Mouse (Mus musculus): ENCODE data around the gene Mfsd12. TPM values are rescaled to one million over a fixed set of nuclear protein-coding genes. Genes with fewer than 3 reads are reported as not detected.

Mfsd12 gene
- polyA plus RNA-seq, 1 experiment from 2014 or later = 7.4 TPM

DNA sequence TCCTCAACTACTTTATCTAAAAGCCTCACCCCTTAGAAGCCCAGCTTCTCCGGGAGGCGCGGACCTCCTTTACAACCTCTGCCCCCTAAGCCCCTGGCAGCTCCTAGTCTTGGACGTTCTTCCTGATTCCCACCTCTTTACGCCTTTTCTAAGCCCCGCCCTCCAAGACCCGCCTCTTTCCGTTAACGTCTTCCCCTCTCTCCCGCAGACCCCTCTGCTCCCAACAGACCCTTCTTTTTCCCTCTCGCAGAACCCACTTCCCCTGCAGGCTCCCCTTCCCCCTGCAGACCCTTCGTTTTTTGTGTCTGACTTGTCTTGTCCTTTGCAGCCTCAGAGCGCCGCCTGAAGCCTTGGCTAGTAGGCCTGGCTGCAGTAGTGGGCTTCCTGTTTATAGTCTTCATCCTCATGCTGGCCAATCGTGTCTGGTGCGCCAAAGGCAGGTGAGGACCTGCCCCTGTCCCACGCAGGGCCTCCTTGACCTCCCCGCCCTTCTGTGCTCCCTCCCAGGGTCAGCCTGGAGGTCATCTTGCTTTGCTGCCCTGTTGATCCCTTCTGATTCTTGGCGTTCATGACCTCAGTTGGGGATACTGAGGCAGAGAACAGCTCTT lies 36.3 kb downstream of the Mfsd12 start:
- ATAC-seq (ENCODE audit: low FRiP score, low TSS enrichment) = no peak
- Histone ChIP-seq H3K27ac (replicated peaks) (peak overlapping the region; percentile 69), H3K9me3 (ENCODE audit: control insufficient read depth, low read length) (no peaks in the 10 kb centered on the region), H3K4me2 (replicated peaks; ENCODE audit: low read depth) (peak overlapping the region; percentile 56), H3K36me3 (ENCODE audit: control insufficient read depth, insufficient read depth, low read length) (peaks cover 3% of the 10 kb centered on the region; the same call in 1 of the 2 replicates), H3K4me1 (replicated peaks; ENCODE audit: control insufficient read depth, insufficient read depth) (peaks cover 6% of the 10 kb centered on the region; the same call in 1 of the 2 replicates), H3K9ac (ENCODE audit: low read length) (peak overlapping the region; percentile 18), H3K4me3 (ENCODE audit: low read depth, low read length) (peak overlapping the region; percentile 30), H3K27me3 (ENCODE audit: control insufficient read depth, insufficient read depth, low read length) (no peaks in the 10 kb centered on the region)
- DNase-seq (ENCODE audit: low spot score) = no peak
- 6% methylated on average over 19 of the region's 19 CpGs for WGBS
- no peak for TF ChIP-seq EP300 (optimal IDR thresholded peaks at IDR 0.05)
- peak; percentile 4; the same call in 1 of the 2 replicates for TF ChIP-seq CTCF (IDR thresholded peaks at IDR 0.05; ENCODE audit: low read depth)

DNA sequence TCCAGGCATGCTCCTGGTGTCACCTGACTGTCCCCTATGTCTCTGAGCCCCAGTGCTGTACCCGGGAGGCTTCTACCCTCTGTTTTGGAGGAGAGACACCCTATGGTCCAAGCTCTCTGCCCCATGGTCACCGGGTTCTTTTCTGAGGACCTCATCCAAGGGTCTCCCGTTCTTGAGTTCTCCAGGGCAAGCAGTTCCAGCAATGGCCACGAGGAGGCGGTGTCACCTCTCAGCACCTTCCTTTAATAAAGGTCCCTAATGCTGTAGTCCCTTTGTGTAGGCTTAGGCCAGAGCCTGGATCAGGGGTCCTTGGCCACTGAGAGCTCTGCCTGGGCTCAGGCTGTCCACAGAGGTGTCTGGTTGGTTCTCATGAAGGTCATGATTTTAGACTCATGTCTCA lies 37.8 kb downstream of the Mfsd12 start:
- H3K27me3 ChIP-seq (ENCODE audit: control insufficient read depth, insufficient read depth, low read length) = no peaks in the 10 kb centered on the region

DNA sequence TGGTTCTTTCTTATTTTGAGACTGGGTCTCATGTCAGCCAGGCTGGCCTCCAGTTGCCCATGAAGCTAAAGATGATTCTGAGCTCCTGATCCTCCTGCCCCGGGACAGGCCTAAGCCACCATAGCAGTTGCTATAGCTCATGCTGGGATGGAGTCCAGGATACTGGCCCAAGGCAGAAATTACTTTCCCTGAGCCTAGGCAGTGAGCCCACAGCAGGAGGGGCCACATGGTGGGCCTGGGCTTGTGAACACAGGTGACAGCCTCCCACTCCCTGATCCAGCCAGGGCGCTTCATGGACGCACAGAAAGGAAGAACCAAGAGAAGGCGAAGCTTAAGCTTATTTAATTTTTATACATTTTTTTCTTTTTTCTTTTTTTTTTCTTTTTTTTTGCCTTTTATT lies 38.6 kb downstream of the Mfsd12 start:
- no peak overlapping the region for H3K4me3 ChIP-seq (ENCODE audit: low read depth, low read length)
- TF ChIP-seq CTCF (IDR thresholded peaks at IDR 0.05; ENCODE audit: low read depth) = no peak
- TF ChIP-seq EP300 (optimal IDR thresholded peaks at IDR 0.05) = no peak
- H3K4me2 ChIP-seq (replicated peaks; ENCODE audit: low read depth) = no peak overlapping the region
- no peaks in the 10 kb centered on the region for H3K27me3 ChIP-seq (ENCODE audit: control insufficient read depth, insufficient read depth, low read length)
- no peaks in the 10 kb centered on the region for H3K9me3 ChIP-seq (ENCODE audit: control insufficient read depth, low read length)
- no peak overlapping the region for H3K27ac ChIP-seq (replicated peaks)
- peaks cover 19% of the 10 kb centered on the region; the same call in 1 of the 2 replicates for H3K36me3 ChIP-seq (ENCODE audit: control insufficient read depth, insufficient read depth, low read length)
- WGBS = 88% methylated on average over 4 of the region's 4 CpGs
- DNase-seq (ENCODE audit: low spot score) = no peak
- H3K4me1 ChIP-seq (replicated peaks; ENCODE audit: control insufficient read depth, insufficient read depth) = peaks cover 3% of the 10 kb centered on the region; the same call in 1 of the 2 replicates
- no peak overlapping the region for H3K9ac ChIP-seq (ENCODE audit: low read length)
- no peak for ATAC-seq (ENCODE audit: low FRiP score, low TSS enrichment)

More for the DNA sequence above, 37.8 kb downstream of the Mfsd12 start:
- DNase-seq (ENCODE audit: low spot score) (peak; percentile 78), ATAC-seq (ENCODE audit: low FRiP score, low TSS enrichment) (no peak)
- no peak overlapping the region for H3K9ac ChIP-seq (ENCODE audit: low read length)
- H3K4me2 ChIP-seq (replicated peaks; ENCODE audit: low read depth) = no peak overlapping the region
- peaks cover 14% of the 10 kb centered on the region; the same call in 1 of the 2 replicates for H3K36me3 ChIP-seq (ENCODE audit: control insufficient read depth, insufficient read depth, low read length)
- 18% methylated on average over 5 of the region's 5 CpGs for WGBS
- no peak overlapping the region for H3K27ac ChIP-seq (replicated peaks)
- peaks cover 3% of the 10 kb centered on the region; the same call in 1 of the 2 replicates for H3K4me1 ChIP-seq (replicated peaks; ENCODE audit: control insufficient read depth, insufficient read depth)
- TF ChIP-seq CTCF (IDR thresholded peaks at IDR 0.05; ENCODE audit: low read depth) (peak; percentile 97), EP300 (optimal IDR thresholded peaks at IDR 0.05) (no peak)
- no peaks in the 10 kb centered on the region for H3K9me3 ChIP-seq (ENCODE audit: control insufficient read depth, low read length)
- no peak overlapping the region for H3K4me3 ChIP-seq (ENCODE audit: low read depth, low read length)

DNA sequence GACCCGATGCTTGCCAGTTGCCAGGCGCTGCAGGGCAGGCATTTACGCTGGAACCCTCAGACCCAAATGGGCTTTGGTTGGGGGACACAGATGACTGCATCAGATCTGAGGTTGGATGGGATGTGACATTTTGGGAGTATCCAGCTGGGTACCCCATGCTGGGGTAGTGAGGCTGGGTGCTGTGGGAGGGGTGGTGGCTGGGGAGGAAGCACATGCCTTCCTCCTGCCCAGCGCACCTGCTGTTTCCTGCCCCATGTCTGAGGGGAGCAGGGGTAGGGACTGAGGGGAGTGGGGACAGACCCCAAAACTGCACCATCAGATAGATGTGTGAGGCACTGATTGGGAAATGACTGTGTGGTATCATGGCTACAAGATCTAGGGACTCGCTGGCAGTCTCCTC lies 39.5 kb downstream of the Mfsd12 start:
- Histone ChIP-seq H3K4me1 (replicated peaks; ENCODE audit: control insufficient read depth, insufficient read depth) (peaks cover 3% of the 10 kb centered on the region), H3K27ac (replicated peaks) (no peak overlapping the region), H3K9ac (ENCODE audit: low read length) (no peak overlapping the region), H3K4me3 (ENCODE audit: low read depth, low read length) (no peak overlapping the region), H3K9me3 (ENCODE audit: control insufficient read depth, low read length) (no peaks in the 10 kb centered on the region), H3K36me3 (ENCODE audit: control insufficient read depth, insufficient read depth, low read length) (peaks cover 19% of the 10 kb centered on the region; the same call in 1 of the 2 replicates), H3K4me2 (replicated peaks; ENCODE audit: low read depth) (no peak overlapping the region), H3K27me3 (ENCODE audit: control insufficient read depth, insufficient read depth, low read length) (no peaks in the 10 kb centered on the region)
- no peak for TF ChIP-seq EP300 (optimal IDR thresholded peaks at IDR 0.05)
- no peak for TF ChIP-seq CTCF (IDR thresholded peaks at IDR 0.05; ENCODE audit: low read depth)
- DNase-seq (ENCODE audit: low spot score) = no peak
- no peak for ATAC-seq (ENCODE audit: low FRiP score, low TSS enrichment)
- 81% methylated on average over 5 of the region's 5 CpGs for WGBS

DNA sequence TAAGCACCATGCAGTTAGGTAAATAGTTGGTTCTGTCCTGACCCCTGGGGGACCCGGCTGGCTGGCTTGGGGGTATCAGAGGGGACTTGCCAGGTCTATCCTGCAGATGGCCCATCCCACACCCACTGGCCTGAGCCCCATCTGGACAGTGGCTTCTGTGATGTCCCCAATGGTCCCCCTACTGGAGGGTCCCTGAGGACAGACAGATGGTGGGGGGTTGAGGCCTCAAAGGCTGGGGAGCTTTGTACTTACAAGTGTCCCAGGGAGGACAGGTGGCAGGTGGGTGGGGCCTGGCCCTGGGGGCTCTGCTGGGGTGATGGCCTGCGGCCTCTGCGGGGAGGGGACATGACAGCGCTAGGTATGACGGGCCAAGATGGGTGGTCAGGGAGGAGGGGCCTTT lies 42.0 kb downstream of the Mfsd12 start:
- Histone ChIP-seq H3K4me1 (replicated peaks; ENCODE audit: control insufficient read depth, insufficient read depth) (peaks cover 8% of the 10 kb centered on the region), H3K27ac (replicated peaks) (no peak overlapping the region), H3K4me3 (ENCODE audit: low read depth, low read length) (no peak overlapping the region), H3K27me3 (ENCODE audit: control insufficient read depth, insufficient read depth, low read length) (no peaks in the 10 kb centered on the region), H3K9ac (ENCODE audit: low read length) (no peak overlapping the region), H3K36me3 (ENCODE audit: control insufficient read depth, insufficient read depth, low read length) (peaks cover 24% of the 10 kb centered on the region; the same call in 1 of the 2 replicates), H3K9me3 (ENCODE audit: control insufficient read depth, low read length) (no peaks in the 10 kb centered on the region), H3K4me2 (replicated peaks; ENCODE audit: low read depth) (no peak overlapping the region)
- no peak for DNase-seq (ENCODE audit: low spot score)
- ATAC-seq (ENCODE audit: low FRiP score, low TSS enrichment) = no peak
- TF ChIP-seq CTCF (IDR thresholded peaks at IDR 0.05; ENCODE audit: low read depth) (no peak), EP300 (optimal IDR thresholded peaks at IDR 0.05) (no peak)
- 84% methylated on average over 5 of the region's 5 CpGs for WGBS

DNA sequence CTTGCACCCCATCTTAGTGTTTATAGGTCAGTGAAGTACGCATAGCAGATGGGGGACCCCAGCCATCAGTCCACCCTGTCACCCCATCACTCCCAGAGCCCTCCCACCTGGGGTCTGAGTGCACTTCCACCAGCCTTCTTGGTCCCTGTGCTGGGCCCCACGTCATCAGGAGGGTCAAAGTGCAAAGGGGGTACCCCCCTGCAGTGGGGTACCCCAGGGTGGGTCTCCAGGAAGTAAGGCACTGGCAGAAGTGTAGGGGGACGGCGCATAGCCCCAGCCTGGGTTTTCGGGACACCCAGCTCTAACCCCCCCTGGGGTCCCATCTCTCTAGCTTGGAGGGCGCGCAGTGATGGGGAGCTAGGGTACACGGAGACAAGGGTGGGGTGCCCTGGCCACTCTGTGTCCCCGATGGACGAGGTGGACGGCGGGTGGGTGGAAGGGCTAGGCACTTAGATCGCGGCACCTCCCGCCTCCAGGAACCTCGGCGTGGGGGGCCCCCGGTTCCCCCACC lies 42.6 kb downstream of the Mfsd12 start:
- Histone ChIP-seq H3K9me3 (ENCODE audit: control insufficient read depth, low read length) (no peaks in the 10 kb centered on the region), H3K9ac (ENCODE audit: low read length) (no peak overlapping the region), H3K36me3 (ENCODE audit: control insufficient read depth, insufficient read depth, low read length) (peaks cover 27% of the 10 kb centered on the region), H3K4me3 (ENCODE audit: low read depth, low read length) (no peak overlapping the region), H3K27ac (replicated peaks) (no peak overlapping the region), H3K27me3 (ENCODE audit: control insufficient read depth, insufficient read depth, low read length) (no peaks in the 10 kb centered on the region), H3K4me2 (replicated peaks; ENCODE audit: low read depth) (no peak overlapping the region), H3K4me1 (replicated peaks; ENCODE audit: control insufficient read depth, insufficient read depth) (peaks cover 8% of the 10 kb centered on the region)
- DNase-seq (ENCODE audit: low spot score) (no peak), ATAC-seq (ENCODE audit: low FRiP score, low TSS enrichment) (no peak)
- 78% methylated on average over 18 of the region's 18 CpGs for WGBS
- TF ChIP-seq EP300 (optimal IDR thresholded peaks at IDR 0.05) (no peak), CTCF (IDR thresholded peaks at IDR 0.05; ENCODE audit: low read depth) (no peak)
